Mouse (Mus musculus): Measurements from ENCODE around the gene Mobp. TPM values are rescaled to one million over a fixed set of nuclear protein-coding genes. Genes with fewer than 3 reads are reported as not detected.

Mobp gene
- polyA plus RNA-seq (2017; shearing (Covaris generic)) = 0.13 TPM

DNA sequence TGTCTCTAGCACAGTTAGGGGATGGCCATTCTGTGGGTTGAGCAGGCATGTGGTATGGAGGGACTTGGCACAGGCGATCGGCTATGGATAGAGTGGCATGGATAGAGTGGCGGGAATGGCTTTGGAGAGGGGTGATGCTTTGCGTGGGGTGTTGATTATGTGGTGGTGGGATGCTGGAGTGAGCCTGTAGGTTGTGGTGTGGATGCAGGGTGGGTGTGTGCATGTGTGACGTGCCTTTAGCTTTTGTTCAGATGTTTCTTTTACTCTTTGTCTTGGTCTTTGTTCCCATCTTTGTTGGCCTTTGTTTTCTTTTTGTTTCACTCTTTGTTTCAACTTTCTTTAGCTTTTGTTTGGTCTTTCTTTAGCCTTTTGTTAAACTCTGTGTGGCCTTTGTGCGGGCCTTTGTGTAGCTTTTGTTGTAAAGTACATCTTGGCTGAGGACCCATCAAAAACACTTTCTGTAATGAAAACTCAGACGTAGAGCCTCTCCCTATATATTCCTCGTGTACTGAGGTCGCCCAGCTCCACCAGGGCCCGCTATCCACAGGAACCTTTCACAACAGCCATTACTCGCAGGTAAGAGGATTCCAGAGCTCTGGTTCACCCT lies at the start of gene Mobp:
Mobp (plus strand) TSS at position 486 of the 607 bp plus-strand sequence.

GRCm38 (mm10) chr9:120110211-120111018 lies 39.1 kb upstream of the Mobp start, which contains the start of gene Slc25a38:
Gene Slc25a38 (plus strand): TSS chr9:120110374.

GRCm38 (mm10) chr9:120127538-120128251 lies 21.8 kb upstream of the Mobp start, which contains the start of gene Rpsa:
Gene Rpsa (plus strand): TSS chr9:120127689.

Other genes with a start within 250 kb of the Mobp start
- gene Gorasp1, start 212.1 kb upstream of the Mobp start, polyA plus RNA-seq (2017; shearing (Covaris generic)) = 15.9 TPM
- 0.09 TPM for gene Ttc21a, start 212.1 kb upstream of the Mobp start, polyA plus RNA-seq (2017; shearing (Covaris generic))
- gene Csrnp1, start 165.0 kb upstream of the Mobp start, polyA plus RNA-seq (2017; shearing (Covaris generic)) = 65.0 TPM
- gene Xirp1, start 126.1 kb upstream of the Mobp start, polyA plus RNA-seq (2017; shearing (Covaris generic)) = not detected
- gene Cx3cr1, start 79.8 kb upstream of the Mobp start, polyA plus RNA-seq (2017; shearing (Covaris generic)) = 0.44 TPM
- gene Ccr8, start 57.6 kb upstream of the Mobp start, polyA plus RNA-seq (2017; shearing (Covaris generic)) = 127 TPM
- 56.7 TPM for gene Slc25a38, start 39.3 kb upstream of the Mobp start, polyA plus RNA-seq (2017; shearing (Covaris generic))
- 1,547 TPM for gene Rpsa, start 22.0 kb upstream of the Mobp start, polyA plus RNA-seq (2017; shearing (Covaris generic))
- not detected for gene Myrip, start 151.8 kb downstream of the Mobp start, polyA plus RNA-seq (2017; shearing (Covaris generic))

All from inflammation-experienced regulatory T-cells, adult 16 weeks (primary cell).